Mouse (Mus musculus) lung, adult 2 months (tissue): Measurements from ENCODE around the gene Aym1.

Source experiments
- CTCF ChIP-seq: fragments of 200-500 bp; IDR thresholded peaks from 2 replicates; pipeline ENCODE4 v1.5.1; 2011; ENCODE audit warnings: mild to moderate bottlenecking, low read length, control low read depth; ENCODE audit not compliant: insufficient read depth
- POLR2A ChIP-seq: fragments of 200-500 bp; IDR thresholded peaks from 2 replicates; pipeline ENCODE4 v1.6.1; 2011; ENCODE audit warnings: low read depth, mild to moderate bottlenecking, control low read depth, low read length, borderline replicate concordance; ENCODE audit errors: extremely low read depth

DNA sequence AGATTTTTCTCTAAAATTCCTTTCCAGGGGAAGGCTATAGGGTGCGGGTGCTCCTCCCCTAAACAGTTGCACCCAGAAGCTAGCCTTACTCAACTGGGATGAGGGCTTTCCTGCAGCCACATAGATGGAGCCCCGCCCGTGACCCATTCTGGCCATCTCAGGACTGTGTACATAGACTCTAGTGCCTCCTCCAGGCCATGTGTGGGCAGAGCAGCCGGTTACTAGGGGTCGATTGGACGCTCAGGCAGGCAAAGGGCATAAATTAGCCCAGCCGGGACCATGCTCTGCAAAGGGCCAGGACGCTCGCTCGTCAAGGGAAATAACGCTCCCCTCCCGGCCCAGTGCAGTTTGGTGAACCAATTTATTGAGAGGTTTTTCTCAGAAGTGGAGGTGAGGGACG lies 8.5 kb upstream of the Aym1 start:
- TF ChIP-seq CTCF (no peak), POLR2A (no peak)
